Mouse (Mus musculus) stomach, embryonic 14.5 days (tissue): ENCODE measurements at regions not wholly inside any gene's neighbourhood (a gene's known extent, or its start where the extent isn't known, plus 50 kb on each side); places are given as distances from the start of the nearest gene placed in this dataset.

Experiments
- ATAC-seq: fragments of 200-750 bp; cut with Nextera tagmentation; 2 replicates; pipeline ENCODE4 v1.8.0; 2017; ENCODE audit warnings: low read depth, moderate TSS enrichment; ENCODE audit not compliant: insufficient number of reproducible peaks, insufficient read depth, low FRiP score
- H3K27ac ChIP-seq: fragments of 300-500 bp; sonication (generic); 2 replicates; pipeline ENCODE4 v1.5.1; 2014; ENCODE audit warnings: mild to moderate bottlenecking, low read length, moderate library complexity, mixed read lengths
- H3K27me3 ChIP-seq: fragments of 300-500 bp; sonication (generic); 2 replicates; pipeline ENCODE4 v1.6.1; 2014; ENCODE audit warnings: low read length, control low read depth, mixed read lengths; ENCODE audit not compliant: control insufficient read depth, insufficient read depth
- H3K36me3 ChIP-seq: fragments of 300-500 bp; sonication (generic); 2 replicates; pipeline ENCODE4 v1.6.1; 2014; ENCODE audit warnings: mild to moderate bottlenecking, control low read depth, low read length, moderate library complexity, mixed read lengths; ENCODE audit not compliant: control insufficient read depth, insufficient read depth
- H3K4me1 ChIP-seq: fragments of 300-500 bp; sonication (generic); 2 replicates; pipeline ENCODE4 v1.6.1; 2014; ENCODE audit warnings: low read length, control low read depth, mixed read lengths; ENCODE audit not compliant: control insufficient read depth, insufficient read depth
- H3K4me2 ChIP-seq: fragments of 300-500 bp; sonication (generic); replicated peaks from 2 replicates; pipeline ENCODE4 v1.6.1; 2014; ENCODE audit warnings: low read depth, low read length, control low read depth
- H3K4me3 ChIP-seq: fragments of 300-500 bp; sonication (generic); 2 replicates; pipeline ENCODE4 v1.5.1; 2014; ENCODE audit warnings: low read depth, low read length, control low read depth
- H3K9ac ChIP-seq: fragments of 300-500 bp; sonication (generic); replicated peaks from 2 replicates; pipeline ENCODE4 v1.6.1; 2014; ENCODE audit warnings: low read depth, mild to moderate bottlenecking, control low read depth, low read length, moderate library complexity, mixed read lengths
- H3K9me3 ChIP-seq: fragments of 300-500 bp; sonication (generic); 2 replicates; pipeline ENCODE4 v1.6.1; 2016; ENCODE audit warnings: low read depth, low read length, control low read depth; ENCODE audit not compliant: control insufficient read depth
- WGBS: fragments of 180-500 bp; shearing (Covaris S2); extraction: QIAGEN DNeasy Blood & Tissue Kit; methylation state at CpG from one replicate; pipeline ENCODE4 v1.1.7; 2014; 5-methylcytosine and 5-hydroxymethylcytosine counted together

DNA sequence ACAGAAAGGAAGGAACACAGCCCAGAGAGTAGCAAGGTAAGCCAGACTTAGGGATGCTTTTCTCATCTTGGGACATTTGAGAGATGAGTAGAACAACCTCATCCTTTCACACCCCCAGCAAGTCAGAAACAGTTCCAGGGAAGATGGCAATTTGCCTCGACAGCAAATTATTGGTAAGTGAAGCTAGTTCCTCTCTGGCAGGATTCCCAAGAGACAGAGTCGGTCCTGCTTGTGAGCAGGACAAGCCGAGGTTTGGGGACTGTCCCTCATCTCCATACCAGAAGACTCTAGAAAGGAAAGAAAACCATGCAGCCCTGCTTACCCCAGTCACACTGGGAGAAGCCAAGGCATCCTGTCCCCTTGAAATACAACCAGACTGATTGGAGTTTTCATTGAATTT lies 497.5 kb upstream of the Nrp1 start:
- 56% methylated on average over 3 of the region's 3 CpGs for WGBS
- Histone ChIP-seq H3K9me3 (no peaks in the 10 kb centered on the region), H3K36me3 (no peaks in the 10 kb centered on the region), H3K4me1 (peaks cover 4% of the 10 kb centered on the region; the same call in 1 of the 2 replicates), H3K27ac (no peak overlapping the region), H3K4me2 (no peak overlapping the region), H3K4me3 (no peak overlapping the region), H3K9ac (no peak overlapping the region), H3K27me3 (no peaks in the 10 kb centered on the region)
- no peak for ATAC-seq

DNA sequence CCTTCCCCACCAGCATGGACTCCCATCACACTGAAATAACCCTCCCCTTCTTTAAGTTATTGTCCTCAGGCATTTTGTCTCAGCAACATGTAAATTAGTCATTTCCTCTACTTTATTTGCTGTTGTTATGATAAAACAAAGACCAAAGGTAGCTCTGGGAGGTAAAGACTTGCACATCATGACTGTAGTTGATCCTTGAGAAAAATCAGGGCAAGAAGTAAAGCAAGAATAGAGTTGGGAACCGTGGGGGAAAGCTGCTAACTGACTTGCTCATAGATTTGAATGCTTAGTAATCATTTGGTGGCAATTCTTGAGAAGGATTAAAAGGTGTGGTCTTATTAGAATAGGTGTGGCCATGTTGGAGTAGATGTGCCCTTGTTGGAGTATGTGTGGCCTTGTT lies 473.8 kb upstream of the Nrp1 start:
- Histone ChIP-seq H3K4me2 (no peak overlapping the region), H3K9me3 (no peaks in the 10 kb centered on the region), H3K27ac (no peak overlapping the region), H3K9ac (no peak overlapping the region), H3K27me3 (no peaks in the 10 kb centered on the region), H3K4me3 (no peak overlapping the region), H3K36me3 (no peaks in the 10 kb centered on the region), H3K4me1 (no peaks in the 10 kb centered on the region)
- 74% methylated on average over 1 of the region's 1 CpGs for WGBS
- no peak for ATAC-seq

DNA sequence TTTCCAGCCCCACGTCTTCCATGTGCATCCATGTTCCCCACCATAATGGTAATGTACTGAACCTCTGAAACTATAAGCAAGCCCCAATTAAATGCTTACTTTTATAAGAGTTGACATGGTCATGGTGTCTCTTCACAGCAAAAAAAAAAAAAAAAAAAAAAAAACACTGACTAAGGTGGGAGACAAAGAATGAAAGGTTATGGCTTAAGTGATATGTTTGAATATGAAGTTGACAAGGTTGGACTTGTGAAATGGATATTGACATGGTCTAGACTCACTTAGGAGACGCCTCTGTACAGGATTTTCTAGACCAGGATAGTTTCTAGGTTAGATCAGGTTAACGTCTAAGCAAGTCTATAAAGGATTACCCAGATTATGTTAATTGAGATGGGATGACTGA lies 473.2 kb upstream of the Nrp1 start:
- ATAC-seq, result no peak
- WGBS, result 88% methylated on average over 3 of the region's 3 CpGs
- Histone ChIP-seq H3K27ac (no peak overlapping the region), H3K36me3 (no peaks in the 10 kb centered on the region), H3K27me3 (no peaks in the 10 kb centered on the region), H3K4me1 (no peaks in the 10 kb centered on the region), H3K4me3 (no peak overlapping the region), H3K9ac (no peak overlapping the region), H3K9me3 (no peaks in the 10 kb centered on the region), H3K4me2 (no peak overlapping the region)

DNA sequence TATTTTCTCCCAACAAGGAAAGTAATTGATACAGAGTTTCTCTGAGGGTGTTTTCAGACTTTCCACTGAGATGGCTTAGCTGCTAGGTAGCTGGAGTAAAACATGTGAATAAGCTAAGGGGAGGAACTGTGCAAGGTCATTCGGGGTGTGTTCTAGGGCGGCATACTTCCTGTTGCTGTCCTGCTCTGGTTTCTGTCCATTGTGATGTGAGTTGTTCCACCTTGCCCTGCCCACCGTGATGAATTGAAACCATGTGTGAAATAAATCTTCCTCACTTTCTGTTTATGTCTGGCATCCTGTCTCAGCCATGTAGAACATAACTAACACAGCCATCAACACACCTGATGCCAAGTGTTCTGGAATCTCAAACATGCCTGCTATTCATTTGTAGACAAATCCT lies 472.6 kb upstream of the Nrp1 start:
- Histone ChIP-seq H3K9me3 (no peaks in the 10 kb centered on the region), H3K4me2 (no peak overlapping the region), H3K4me1 (no peaks in the 10 kb centered on the region), H3K36me3 (no peaks in the 10 kb centered on the region), H3K27ac (no peak overlapping the region), H3K27me3 (no peaks in the 10 kb centered on the region), H3K4me3 (no peak overlapping the region), H3K9ac (no peak overlapping the region)
- WGBS, result 27% methylated on average over 3 of the region's 3 CpGs
- no peak for ATAC-seq

DNA sequence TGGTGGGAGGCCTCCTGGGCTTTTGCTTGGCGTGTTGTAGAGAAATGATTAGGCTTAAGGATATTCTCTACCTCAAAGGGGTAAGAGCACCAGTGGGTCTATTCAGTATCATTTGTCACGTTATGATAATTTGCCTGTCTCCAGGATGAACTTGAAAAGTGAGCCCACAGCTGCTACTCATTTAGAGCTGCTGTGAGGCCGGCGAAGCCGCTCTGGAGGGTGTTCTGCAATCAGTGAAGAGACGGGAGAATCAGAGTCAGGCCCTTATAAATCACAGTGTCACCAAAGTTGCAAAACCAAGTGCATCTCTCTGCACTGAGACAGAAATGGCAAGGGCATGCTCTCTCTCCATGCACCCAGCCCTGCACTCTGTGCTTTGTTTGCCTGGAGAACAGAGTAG lies 467.7 kb upstream of the Nrp1 start:
- H3K27ac ChIP-seq, result no peak overlapping the region
- no peak overlapping the region for H3K4me2 ChIP-seq
- 62% methylated on average over 6 of the region's 6 CpGs for WGBS
- no peaks in the 10 kb centered on the region for H3K27me3 ChIP-seq
- H3K9me3 ChIP-seq, result no peaks in the 10 kb centered on the region
- ATAC-seq, result no peak
- H3K4me3 ChIP-seq, result no peak overlapping the region
- H3K4me1 ChIP-seq, result no peaks in the 10 kb centered on the region
- no peak overlapping the region for H3K9ac ChIP-seq
- no peaks in the 10 kb centered on the region for H3K36me3 ChIP-seq

DNA sequence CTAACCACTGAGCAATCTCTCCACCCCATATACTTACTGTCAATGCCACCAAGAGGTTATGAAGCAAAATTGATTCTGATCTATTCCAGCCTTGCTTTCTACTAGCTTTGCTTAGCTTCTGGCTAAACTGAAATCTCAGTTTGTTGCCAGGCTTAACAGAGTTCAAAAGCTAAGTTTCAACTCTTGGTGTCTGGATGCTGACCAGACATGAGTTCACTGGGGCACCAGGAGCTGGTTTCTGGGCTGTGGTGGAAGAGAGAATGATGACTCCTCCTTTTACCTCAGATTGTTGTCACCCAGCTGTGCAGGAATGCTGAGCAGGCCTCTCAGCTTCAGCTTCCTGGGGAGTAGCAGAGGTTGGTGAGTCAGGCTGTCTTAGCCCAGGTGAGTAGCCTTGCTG lies 464.1 kb upstream of the Nrp1 start:
- H3K9me3 ChIP-seq, result no peaks in the 10 kb centered on the region
- no peak overlapping the region for H3K27ac ChIP-seq
- H3K36me3 ChIP-seq, result no peaks in the 10 kb centered on the region
- no peak overlapping the region for H3K4me2 ChIP-seq
- no peak overlapping the region for H3K4me3 ChIP-seq
- no peaks in the 10 kb centered on the region for H3K4me1 ChIP-seq
- no peak overlapping the region for H3K9ac ChIP-seq
- no peaks in the 10 kb centered on the region for H3K27me3 ChIP-seq
- ATAC-seq, result no peak

DNA sequence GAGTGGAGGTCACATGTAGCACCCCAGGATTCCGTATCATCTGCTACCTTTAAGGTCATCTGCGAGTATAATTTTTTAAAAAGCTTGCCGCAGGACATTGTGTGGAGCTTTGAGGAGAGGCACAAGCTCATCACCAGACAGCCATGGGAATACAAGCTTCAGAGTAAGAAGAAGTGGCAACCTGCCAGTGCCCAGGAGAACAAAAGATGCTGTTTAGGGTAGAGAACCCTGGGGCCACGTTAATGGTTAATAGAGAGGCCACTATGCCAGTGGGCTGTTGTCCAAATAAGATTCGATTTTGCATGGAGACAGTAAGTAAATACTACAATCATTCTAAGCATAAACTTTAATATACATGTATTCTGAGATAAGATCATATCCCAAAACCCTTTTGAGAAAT lies 450.0 kb upstream of the Nrp1 start:
- 79% methylated on average over 5 of the region's 5 CpGs for WGBS
- no peak for ATAC-seq
- Histone ChIP-seq H3K27me3 (no peaks in the 10 kb centered on the region), H3K9me3 (no peaks in the 10 kb centered on the region), H3K4me2 (no peak overlapping the region), H3K9ac (no peak overlapping the region), H3K4me1 (no peaks in the 10 kb centered on the region), H3K4me3 (no peak overlapping the region), H3K36me3 (no peaks in the 10 kb centered on the region), H3K27ac (no peak overlapping the region)

DNA sequence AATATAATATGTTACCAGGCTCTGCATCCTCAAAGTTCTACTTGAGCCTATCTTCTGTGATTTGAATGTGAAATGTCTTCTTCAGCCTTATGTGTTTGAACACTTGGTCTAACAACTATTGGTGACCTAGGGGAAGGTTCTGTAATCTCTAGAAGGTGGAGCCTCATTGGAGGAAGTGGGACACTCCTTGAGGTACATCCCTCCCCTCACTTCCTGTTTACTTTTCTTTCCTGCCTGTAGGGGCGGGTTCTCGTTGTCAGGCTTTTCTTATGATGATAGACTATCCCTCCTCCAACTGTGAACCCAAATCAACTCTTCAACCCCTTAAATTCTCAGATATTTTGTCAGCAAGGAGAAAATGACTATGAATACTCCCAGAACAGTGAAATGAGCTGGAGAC lies 448.8 kb upstream of the Nrp1 start:
- no peaks in the 10 kb centered on the region for H3K36me3 ChIP-seq
- WGBS, result 63% methylated on average over 2 of the region's 2 CpGs
- H3K27me3 ChIP-seq, result no peaks in the 10 kb centered on the region
- H3K9ac ChIP-seq, result no peak overlapping the region
- no peaks in the 10 kb centered on the region for H3K9me3 ChIP-seq
- no peak overlapping the region for H3K4me3 ChIP-seq
- ATAC-seq, result no peak
- no peaks in the 10 kb centered on the region for H3K4me1 ChIP-seq
- no peak overlapping the region for H3K4me2 ChIP-seq
- no peak overlapping the region for H3K27ac ChIP-seq

DNA sequence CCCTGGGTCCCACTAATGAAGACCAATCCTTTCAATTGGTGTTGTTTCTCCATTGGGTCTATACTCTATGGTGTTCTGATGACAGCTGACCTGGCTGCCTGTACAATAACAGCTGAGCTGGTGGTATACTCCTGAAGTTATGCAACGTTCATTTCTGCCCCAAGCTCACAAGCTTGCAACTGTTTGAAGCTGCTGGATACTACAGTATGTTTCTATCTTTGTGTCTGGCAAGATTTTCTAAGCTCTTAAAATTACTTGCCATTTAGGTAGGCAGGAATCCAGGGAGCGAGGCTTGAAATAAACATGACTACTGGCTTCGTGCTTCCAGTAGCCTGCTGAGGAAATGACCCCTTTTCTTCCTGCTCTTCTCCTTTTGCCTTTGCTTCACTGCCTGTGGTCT lies 444.3 kb upstream of the Nrp1 start:
- Histone ChIP-seq H3K4me1 (no peaks in the 10 kb centered on the region), H3K27me3 (no peaks in the 10 kb centered on the region), H3K4me3 (no peak overlapping the region), H3K9me3 (no peaks in the 10 kb centered on the region), H3K4me2 (no peak overlapping the region), H3K36me3 (no peaks in the 10 kb centered on the region), H3K9ac (no peak overlapping the region), H3K27ac (no peak overlapping the region)
- 44% methylated on average over 3 of the region's 3 CpGs for WGBS
- ATAC-seq, result no peak
